Mouse (Mus musculus) heart, embryonic 16.5 days (tissue): ENCODE measurements at regions not wholly inside any gene's neighbourhood (a gene's known extent, or its start where the extent isn't known, plus 50 kb on each side); places are given as distances from the start of the nearest gene placed in this dataset.

ENCODE experiments used
- ATAC-seq: fragments of 200-750 bp; cut with Nextera tagmentation; replicated peaks from 2 replicates; pipeline ENCODE4 v1.8.0; 2017; ENCODE audit warnings: moderate number of reproducible peaks; ENCODE audit not compliant: insufficient read depth, low FRiP score; ENCODE audit errors: extremely low read depth
- H3K27ac ChIP-seq: fragments of 300-500 bp; sonication (generic); 2 replicates; pipeline ENCODE4 v1.5.1; 2014; ENCODE audit warnings: mild to moderate bottlenecking, low read length, control low read depth, moderate library complexity
- H3K27me3 ChIP-seq: fragments of 300-500 bp; sonication (generic); 2 replicates; pipeline ENCODE4 v1.6.1; 2014; ENCODE audit warnings: low read length, mixed read lengths; ENCODE audit not compliant: control insufficient read depth, insufficient read depth
- H3K36me3 ChIP-seq: fragments of 300-500 bp; sonication (generic); 2 replicates; pipeline ENCODE4 v1.6.1; 2014; ENCODE audit not compliant: control insufficient read depth, insufficient read depth
- H3K4me1 ChIP-seq: fragments of 300-500 bp; sonication (generic); 2 replicates; pipeline ENCODE4 v1.6.1; 2014; ENCODE audit warnings: low read length, mixed read lengths; ENCODE audit not compliant: control insufficient read depth, insufficient read depth
- H3K4me2 ChIP-seq: fragments of 300-500 bp; sonication (generic); 2 replicates; pipeline ENCODE4 v1.6.1; 2014; ENCODE audit warnings: low read depth, mild to moderate bottlenecking, control low read depth, low read length
- H3K4me3 ChIP-seq: fragments of 300-500 bp; sonication (generic); 2 replicates; pipeline ENCODE4 v1.5.1; 2014; ENCODE audit warnings: mild to moderate bottlenecking, control low read depth, low read length
- H3K9ac ChIP-seq: fragments of 300-500 bp; sonication (generic); 2 replicates; pipeline ENCODE4 v1.6.1; 2014; ENCODE audit warnings: low read length, control low read depth
- H3K9me3 ChIP-seq: fragments of 300-500 bp; sonication (generic); replicated peaks from 2 replicates; pipeline ENCODE4 v1.6.1; 2016; ENCODE audit warnings: low read length; ENCODE audit not compliant: control insufficient read depth
- WGBS: fragments of 180-500 bp; shearing (Covaris S2); extraction: QIAGEN DNeasy Blood & Tissue Kit; methylation state at CpG from one replicate; pipeline ENCODE4 v1.1.7; 2014; 5-methylcytosine and 5-hydroxymethylcytosine counted together

GRCm38 (mm10) chr5:102206953-102207352, 137.2 kb upstream of the Wdfy3 start:
- H3K9ac ChIP-seq, result no peak overlapping the region
- WGBS, result 4% methylated on average over 16 of the region's 16 CpGs
- peak; percentile 67; the same call in 1 of the 2 replicates for ATAC-seq
- peak overlapping the region; percentile 57 for H3K4me2 ChIP-seq
- H3K4me3 ChIP-seq, result peak overlapping the region; percentile 31
- H3K36me3 ChIP-seq, result no peaks in the 10 kb centered on the region
- H3K27me3 ChIP-seq, result no peaks in the 10 kb centered on the region
- H3K27ac ChIP-seq, result no peak overlapping the region
- H3K9me3 ChIP-seq, result no peaks in the 10 kb centered on the region
- no peaks in the 10 kb centered on the region for H3K4me1 ChIP-seq

GRCm38 (mm10) chr5:102213145-102213544, 143.4 kb upstream of the Wdfy3 start:
- H3K4me1 ChIP-seq, result no peaks in the 10 kb centered on the region
- no peaks in the 10 kb centered on the region for H3K27me3 ChIP-seq
- H3K36me3 ChIP-seq, result no peaks in the 10 kb centered on the region
- H3K9ac ChIP-seq, result no peak overlapping the region
- H3K27ac ChIP-seq, result no peak overlapping the region
- no peak for ATAC-seq
- 60% methylated on average over 6 of the region's 6 CpGs for WGBS
- no peak overlapping the region for H3K4me3 ChIP-seq
- H3K4me2 ChIP-seq, result no peak overlapping the region
- H3K9me3 ChIP-seq, result 0 out of 2 replicates have a peak, but pooled peaks cover 2% of the 10 kb centered on the region

GRCm38 (mm10) chr5:102227131-102227530, 157.4 kb upstream of the Wdfy3 start:
- H3K9me3 ChIP-seq, result no peaks in the 10 kb centered on the region
- H3K4me1 ChIP-seq, result no peaks in the 10 kb centered on the region
- no peak for ATAC-seq
- H3K4me3 ChIP-seq, result no peak overlapping the region
- 46% methylated on average over 6 of the region's 6 CpGs for WGBS
- no peak overlapping the region for H3K9ac ChIP-seq
- H3K36me3 ChIP-seq, result no peaks in the 10 kb centered on the region
- H3K27ac ChIP-seq, result no peak overlapping the region
- H3K27me3 ChIP-seq, result no peaks in the 10 kb centered on the region
- no peak overlapping the region for H3K4me2 ChIP-seq

- no peak for ATAC-seq
- Histone ChIP-seq H3K27me3 (no peaks in the 10 kb centered on the region), H3K4me3 (no peak overlapping the region), H3K27ac (no peak overlapping the region), H3K9me3 (no peaks in the 10 kb centered on the region), H3K4me1 (no peaks in the 10 kb centered on the region), H3K36me3 (no peaks in the 10 kb centered on the region), H3K9ac (no peak overlapping the region), H3K4me2 (no peak overlapping the region)
- WGBS, result 74% methylated on average over 5 of the region's 5 CpGs
Measured at GRCm38 (mm10) chr5:102242614-102243013, 172.9 kb upstream of the Wdfy3 start.

- WGBS, result 80% methylated on average over 6 of the region's 6 CpGs
- Histone ChIP-seq H3K36me3 (no peaks in the 10 kb centered on the region), H3K4me3 (no peak overlapping the region), H3K4me2 (no peak overlapping the region), H3K27me3 (no peaks in the 10 kb centered on the region), H3K9ac (no peak overlapping the region), H3K4me1 (no peaks in the 10 kb centered on the region), H3K27ac (no peak overlapping the region), H3K9me3 (no peaks in the 10 kb centered on the region)
- no peak for ATAC-seq
Measured at GRCm38 (mm10) chr5:102244706-102245105, 175.0 kb upstream of the Wdfy3 start.

- 83% methylated on average over 5 of the region's 5 CpGs for WGBS
Measured at GRCm38 (mm10) chr5:102248747-102249146, 179.0 kb upstream of the Wdfy3 start.

GRCm38 (mm10) chr5:102251076-102251475, 181.4 kb upstream of the Wdfy3 start:
- 82% methylated on average over 7 of the region's 7 CpGs for WGBS
- Histone ChIP-seq H3K36me3 (no peaks in the 10 kb centered on the region), H3K4me2 (no peak overlapping the region), H3K4me1 (no peaks in the 10 kb centered on the region), H3K9ac (no peak overlapping the region), H3K9me3 (no peaks in the 10 kb centered on the region), H3K4me3 (no peak overlapping the region), H3K27me3 (no peaks in the 10 kb centered on the region), H3K27ac (no peak overlapping the region)
- ATAC-seq, result no peak

More at GRCm38 (mm10) chr5:102248747-102249146, 179.0 kb upstream of the Wdfy3 start:
- H3K4me3 ChIP-seq, result no peak overlapping the region
- no peaks in the 10 kb centered on the region for H3K4me1 ChIP-seq
- no peak overlapping the region for H3K27ac ChIP-seq
- no peaks in the 10 kb centered on the region for H3K36me3 ChIP-seq
- H3K9ac ChIP-seq, result no peak overlapping the region
- H3K27me3 ChIP-seq, result no peaks in the 10 kb centered on the region
- H3K4me2 ChIP-seq, result no peak overlapping the region
- H3K9me3 ChIP-seq, result no peaks in the 10 kb centered on the region
- ATAC-seq, result no peak

- Histone ChIP-seq H3K27ac (no peak overlapping the region), H3K4me3 (no peak overlapping the region), H3K9ac (no peak overlapping the region), H3K36me3 (no peaks in the 10 kb centered on the region), H3K9me3 (no peaks in the 10 kb centered on the region), H3K4me1 (no peaks in the 10 kb centered on the region), H3K4me2 (no peak overlapping the region), H3K27me3 (no peaks in the 10 kb centered on the region)
- 52% methylated on average over 2 of the region's 2 CpGs for WGBS
- no peak for ATAC-seq
Measured at GRCm38 (mm10) chr5:102253786-102254185, 184.1 kb upstream of the Wdfy3 start.

GRCm38 (mm10) chr5:102257104-102257503, 187.4 kb upstream of the Wdfy3 start:
- Histone ChIP-seq H3K27ac (no peak overlapping the region), H3K9ac (no peak overlapping the region), H3K27me3 (no peaks in the 10 kb centered on the region), H3K4me1 (no peaks in the 10 kb centered on the region), H3K4me2 (no peak overlapping the region), H3K4me3 (no peak overlapping the region), H3K9me3 (no peaks in the 10 kb centered on the region), H3K36me3 (no peaks in the 10 kb centered on the region)
- ATAC-seq, result no peak
- 62% methylated on average over 2 of the region's 2 CpGs for WGBS

- Histone ChIP-seq H3K4me1 (no peaks in the 10 kb centered on the region), H3K27ac (no peak overlapping the region), H3K27me3 (no peaks in the 10 kb centered on the region), H3K4me3 (no peak overlapping the region), H3K9me3 (no peaks in the 10 kb centered on the region), H3K9ac (no peak overlapping the region), H3K36me3 (no peaks in the 10 kb centered on the region), H3K4me2 (no peak overlapping the region)
- 74% methylated on average over 5 of the region's 5 CpGs for WGBS
- no peak for ATAC-seq
Measured at GRCm38 (mm10) chr5:102261621-102262020, 191.9 kb upstream of the Wdfy3 start.
